Mouse (Mus musculus) hematopoietic stem cell, adult 5-6 weeks (primary cell): Measurements from ENCODE around the gene Gm12166. TPM values are rescaled to one million over a fixed set of nuclear protein-coding genes. Genes with fewer than 3 reads are reported as not detected.

Source experiments
- ATAC-seq, 2 experiments: fragments of 125-278 bp in 1 of 2; replicated peaks in 1 of 2; 2 replicates each; pipeline ENCODE4 v1.8.0; 2016 to 2017; ENCODE audit warnings: inconsistent platforms in 2 of 2, mild to moderate bottlenecking in 2 of 2, moderate number of reproducible peaks in 2 of 2, low read depth in 1 of 2, moderate TSS enrichment in 1 of 2; ENCODE audit not compliant: low FRiP score in 2 of 2, poor library complexity in 2 of 2, severe bottlenecking in 2 of 2, insufficient read depth in 1 of 2, low TSS enrichment in 1 of 2
- total RNA-seq: library from RNA; stranded (forward); fragments of 172-1452, 232-1000 nt; gene quantifications from 2 replicates; pipeline ENCODE4 v1.2.3, GENCODE M21; 2017

Gm12166 gene
- total RNA-seq = 4.3 and 13.2 TPM in 2 replicates

DNA sequence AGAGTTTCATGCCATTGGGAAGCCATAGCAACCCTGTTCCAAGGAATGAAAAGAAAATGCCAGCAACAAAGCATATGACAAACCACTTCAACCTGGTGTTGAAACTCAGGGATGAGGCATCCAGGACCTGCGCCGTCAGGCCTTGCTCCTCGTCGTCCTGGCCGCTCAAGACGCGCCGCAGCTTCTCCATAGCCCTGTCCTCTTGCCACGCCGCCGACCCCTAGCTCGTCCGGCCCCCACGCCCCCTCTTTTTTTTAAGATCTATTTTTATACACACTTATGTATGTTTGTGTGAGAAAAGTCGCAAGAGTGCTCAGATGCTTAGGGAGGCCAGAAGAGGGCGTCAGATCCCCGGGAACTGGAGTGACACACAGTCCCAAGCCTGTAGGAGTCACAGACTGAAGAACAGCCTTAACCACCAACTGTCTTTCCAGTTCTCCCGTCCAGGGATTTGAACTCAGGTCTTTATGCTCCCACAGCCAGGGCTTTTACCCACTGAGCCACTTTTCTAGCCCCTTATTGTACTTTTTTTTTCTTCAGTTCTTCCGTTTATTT lies at the start of gene Gm12166:
Gm12166 (minus strand) TSS at position 217 of the 555 bp plus-strand sequence.
- ATAC-seq = peak; percentile 37 to 51; a peak in 2 of 4 replicates

- no peak for ATAC-seq
These were observed 44.9 kb upstream of the Gm12166 start for GRCm38 (mm10) chr11:46097062-46097461.

GRCm38 (mm10) chr11:46096265-46096649 lies 44.1 kb upstream of the Gm12166 start:
- ATAC-seq = no peak

GRCm38 (mm10) chr11:46095477-46096264 lies 43.5 kb upstream of the Gm12166 start:
- ATAC-seq = no peak

- ATAC-seq = no peak
These were observed 40.0 kb upstream of the Gm12166 start for GRCm38 (mm10) chr11:46092121-46092520.

DNA sequence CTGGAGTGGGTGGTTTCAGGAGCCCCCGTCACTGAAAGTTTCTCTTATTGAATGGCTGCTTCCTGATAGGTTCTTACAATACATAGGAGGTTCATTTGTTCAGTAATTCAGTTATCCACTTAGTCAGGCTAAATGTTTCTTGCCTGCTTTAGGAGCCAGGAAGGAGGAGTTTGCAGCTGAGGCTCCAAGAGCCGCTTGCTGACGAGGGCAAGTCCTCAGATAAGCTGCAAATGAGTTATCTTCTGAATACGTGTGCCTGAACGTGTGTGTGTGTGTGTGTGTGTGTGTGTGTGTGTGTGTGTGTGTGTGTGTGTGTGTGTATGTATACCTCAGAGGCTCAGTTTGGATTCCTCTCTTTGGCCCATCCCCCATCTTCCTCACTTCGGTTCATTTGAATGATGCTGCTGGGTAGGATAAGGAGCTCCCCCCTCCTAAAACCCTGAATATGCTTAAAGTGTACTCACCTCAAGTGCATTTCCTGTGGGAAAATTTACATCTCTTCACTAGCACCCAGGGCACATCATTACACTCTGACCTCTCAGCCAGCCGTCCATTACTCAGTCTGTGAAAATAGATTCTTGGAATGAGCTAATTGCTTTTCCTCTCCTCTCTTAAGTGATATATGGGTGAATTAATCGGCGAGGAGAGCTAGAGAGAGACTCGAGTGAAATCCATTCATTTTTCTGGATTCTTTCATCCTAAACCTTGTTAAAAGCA lies 39.0 kb upstream of the Gm12166 start:
- no peak for ATAC-seq

- no peak for ATAC-seq
These were observed 38.1 kb upstream of the Gm12166 start for GRCm38 (mm10) chr11:46090036-46090725.

- ATAC-seq = no peak
These were observed 37.1 kb upstream of the Gm12166 start for GRCm38 (mm10) chr11:46089081-46089713.

DNA sequence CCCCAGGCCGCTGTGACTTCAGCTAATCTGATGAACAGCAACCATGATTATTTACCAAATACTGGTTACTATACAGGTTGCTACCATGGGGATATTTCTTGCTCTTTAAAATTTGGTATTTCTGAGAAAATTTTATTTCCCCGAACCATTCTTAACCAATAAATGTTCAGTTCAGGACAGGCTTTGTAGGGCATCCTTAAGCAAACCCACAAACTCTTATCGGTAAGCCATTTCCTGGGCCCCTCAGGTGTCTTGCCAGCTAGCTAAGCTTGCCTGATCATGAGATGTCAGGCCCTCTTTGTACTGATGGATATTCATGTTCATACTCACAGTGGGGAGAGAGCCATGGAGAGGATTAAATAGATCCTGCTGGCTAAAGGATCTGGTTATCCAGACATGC lies 34.3 kb upstream of the Gm12166 start:
- ATAC-seq = no peak

DNA sequence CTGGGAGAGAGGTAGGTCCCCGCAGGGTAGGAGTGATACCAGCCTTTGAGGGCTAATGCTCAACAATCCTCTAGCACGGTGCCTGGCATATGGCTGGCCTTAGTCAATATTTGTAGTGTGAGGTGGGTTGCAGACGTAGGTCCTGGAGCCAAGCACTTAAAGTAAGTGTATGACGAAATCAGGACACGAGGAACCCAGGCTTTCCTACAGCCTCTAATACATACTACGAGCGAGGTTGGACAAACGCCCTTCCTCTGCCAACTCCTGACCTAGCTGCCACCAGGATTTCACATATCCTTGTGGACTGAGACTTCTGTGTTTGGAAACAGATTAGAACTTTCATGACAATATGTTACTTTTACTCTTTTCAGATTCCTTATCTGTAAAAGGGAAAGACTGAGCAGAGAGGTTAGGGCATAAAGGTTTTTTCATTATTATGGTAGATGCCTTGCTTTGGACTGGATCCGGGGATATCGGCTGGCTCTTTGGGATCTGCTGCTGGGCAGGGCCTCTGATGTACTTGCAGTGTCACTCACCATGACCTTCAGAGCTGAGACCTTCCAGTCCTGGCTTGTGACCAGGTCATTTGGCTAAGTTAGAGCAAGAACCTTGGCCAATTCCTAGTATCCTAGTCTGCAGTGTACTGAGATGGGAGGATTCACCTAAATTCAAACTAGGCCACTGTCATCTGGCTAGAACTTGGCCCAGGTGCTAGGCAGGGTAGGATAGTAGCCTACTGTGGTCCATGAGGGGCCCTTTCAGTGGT lies 33.5 kb upstream of the Gm12166 start:
- no peak for ATAC-seq

DNA sequence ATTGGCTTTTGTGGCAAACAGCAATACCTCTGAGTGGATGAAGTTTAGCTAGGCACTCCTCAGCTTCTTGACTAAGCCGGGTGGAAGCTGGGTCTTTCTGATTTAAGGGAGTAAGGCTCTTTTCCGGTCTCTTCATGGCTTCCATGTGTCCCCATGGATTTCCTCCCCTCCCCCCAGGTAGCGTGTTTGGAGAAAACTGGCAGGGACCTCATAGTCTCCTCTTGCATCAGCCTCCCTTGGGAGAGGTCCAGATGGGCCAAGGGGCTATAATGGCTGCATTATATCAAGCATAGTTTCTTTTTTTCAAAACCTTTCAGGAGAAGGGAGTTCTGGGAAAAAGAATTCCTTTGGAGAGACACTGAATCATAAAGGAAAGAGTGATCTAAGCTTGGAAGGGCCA lies 32.4 kb upstream of the Gm12166 start:
- ATAC-seq = no peak

DNA sequence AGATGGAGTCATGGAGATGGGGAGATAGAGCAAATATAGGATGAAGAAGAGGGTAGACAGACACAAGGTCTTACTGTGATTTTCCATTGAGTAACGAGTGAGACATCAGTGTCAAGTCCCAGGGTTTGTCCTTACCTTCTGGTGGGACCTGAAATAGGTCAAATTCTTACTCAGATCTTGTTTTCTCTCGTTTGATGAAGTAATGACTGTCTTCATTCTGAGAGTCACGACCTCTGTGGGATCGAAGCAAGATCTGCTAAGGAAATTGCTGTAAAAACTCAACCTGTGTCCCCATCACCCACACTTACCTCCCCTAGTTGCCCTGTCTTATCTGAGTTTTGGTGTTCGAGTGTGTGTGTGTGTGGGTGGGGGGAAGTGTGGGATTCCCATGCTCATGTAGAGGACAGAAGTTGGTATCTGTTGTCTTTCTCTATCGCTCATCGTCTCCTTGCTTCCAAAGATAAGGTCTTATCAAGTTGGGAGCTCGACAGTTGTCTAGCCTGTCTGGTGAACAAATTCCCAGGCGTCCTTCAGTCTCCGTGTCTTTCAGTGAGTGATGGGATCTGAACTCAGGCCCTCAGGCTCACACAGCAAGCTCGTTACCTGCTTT lies 31.8 kb upstream of the Gm12166 start:
- peak in 1 of 2 experiments; percentile 30; a peak in 1 of 4 replicates for ATAC-seq

DNA sequence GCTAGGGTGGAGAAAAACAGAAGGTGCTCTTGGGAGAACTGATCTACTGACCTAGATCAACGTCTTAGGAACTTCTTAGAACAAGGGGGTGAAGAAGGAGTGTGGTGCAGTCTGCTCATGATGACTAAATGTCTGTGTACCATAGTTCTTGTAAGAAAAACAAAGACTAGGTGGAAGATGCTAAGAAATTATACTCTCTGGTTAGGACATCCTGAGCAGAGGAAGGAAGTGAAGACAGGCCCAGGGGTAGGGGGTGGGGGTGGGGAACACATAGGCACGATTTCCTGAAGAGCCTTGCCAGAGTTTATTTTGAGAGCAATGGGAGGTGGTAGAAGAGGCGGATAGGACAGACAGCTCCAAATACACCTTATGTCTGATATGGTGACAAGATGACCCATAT lies 31.3 kb upstream of the Gm12166 start:
- ATAC-seq = peak in 1 of 2 experiments; percentile 41; a peak in 1 of 4 replicates

DNA sequence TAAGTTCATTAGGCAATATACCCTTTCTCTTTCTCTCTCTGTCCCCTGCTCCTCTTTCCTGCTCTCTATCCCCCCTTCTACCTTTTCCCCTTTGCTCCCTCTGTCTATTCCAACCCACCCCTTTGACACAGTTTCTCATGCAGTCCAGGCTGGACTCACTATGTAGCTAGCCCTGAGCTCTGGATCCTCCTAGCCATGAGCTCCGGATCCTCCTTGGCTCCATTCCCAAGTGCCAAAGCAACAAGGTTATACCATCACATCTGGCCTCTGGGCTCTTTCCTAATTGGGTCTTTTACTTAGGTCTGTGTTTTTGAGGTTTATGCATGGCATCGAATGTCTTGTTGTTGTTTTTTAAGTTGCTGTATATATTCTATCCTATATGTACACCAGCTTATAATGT lies 29.0 kb upstream of the Gm12166 start:
- no peak for ATAC-seq

DNA sequence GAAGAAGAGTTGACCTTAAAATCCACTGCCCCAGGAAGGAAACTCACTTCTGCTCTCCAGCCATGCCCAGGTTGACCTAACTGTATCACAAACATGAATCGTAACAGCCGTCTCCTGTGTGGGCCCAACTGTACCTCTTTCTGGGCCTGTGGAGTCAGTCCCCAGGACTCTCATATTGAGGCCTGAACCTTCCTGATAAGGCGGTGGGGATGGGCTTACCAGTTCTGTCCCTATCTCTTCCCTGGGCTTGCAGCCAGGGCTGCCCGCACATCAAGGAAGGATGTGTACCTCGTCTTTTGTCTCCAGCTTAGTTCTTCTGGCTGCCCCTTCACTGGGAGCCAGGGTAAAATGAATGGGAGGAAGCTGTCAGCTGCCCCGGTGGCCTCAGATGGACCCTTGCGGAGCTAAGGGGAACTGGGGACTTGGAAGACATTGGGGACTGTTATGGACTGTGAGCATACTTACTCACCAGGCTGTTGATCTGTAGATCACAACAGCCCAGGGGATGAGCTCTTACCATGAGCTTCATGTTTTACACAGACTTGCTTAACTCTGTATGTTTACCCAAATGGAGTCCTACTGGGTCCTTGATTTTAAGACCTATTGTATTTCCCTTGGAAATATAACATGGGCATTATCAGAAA lies 25.7 kb upstream of the Gm12166 start:
- no peak for ATAC-seq

GRCm38 (mm10) chr11:46077304-46077703 lies 25.2 kb upstream of the Gm12166 start:
- ATAC-seq = no peak
